In the genomic region with DNA sequence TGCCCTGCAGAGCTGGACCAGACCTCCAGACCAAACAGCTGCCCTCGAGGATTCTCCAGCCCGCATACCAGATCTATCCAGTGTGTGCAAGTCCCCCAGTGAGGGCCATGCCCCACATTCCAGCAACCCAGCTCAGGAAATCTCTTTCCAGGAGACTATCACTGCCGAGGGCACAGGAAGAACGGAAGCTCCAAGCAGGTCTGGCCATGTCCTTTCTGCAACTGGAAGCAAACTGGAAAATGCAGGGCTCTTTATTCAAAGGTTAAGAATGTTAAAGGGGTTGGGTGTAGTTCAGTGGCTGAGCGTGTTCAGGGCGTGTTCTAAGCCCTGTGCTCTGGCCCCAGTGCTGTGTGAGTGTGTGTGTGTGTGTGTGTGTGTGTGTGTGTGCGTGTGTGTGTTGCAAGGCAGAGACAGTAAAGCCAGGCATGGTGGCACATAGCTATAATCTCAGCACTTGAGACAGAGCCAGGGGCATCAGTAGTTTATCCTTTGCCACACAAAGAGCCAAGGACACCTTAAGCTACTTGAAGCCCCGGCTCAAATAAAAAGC, we compare ENCODE assay signal across 10 mouse cellular contexts. TPM values are rescaled to one million over a fixed set of nuclear protein-coding genes. Genes with fewer than 3 reads are reported as not detected.
A peak's percentile ranks its signal among the peaks of the same experiment; 100 is the strongest.
DNase-seq lines count a peak whose midpoint lies in the region; ATAC-seq and TF ChIP-seq lines count a peak whose summit lies in the region.
"Had no signal": no experiment of that assay in that cellular context is flagged by ENCODE, and none has a peak within 500 bp of the region (broad histone marks: within the 10 kb centered on the region; RNA-seq: fewer than 3 reads in every experiment).

No protein-coding gene starts in this region.

- H3K9ac ChIP-seq in heart, embryonic 11.5 days (ENCODE audit: low read depth, low read length) = no peak overlapping the region
- no peak overlapping the region for H3K9ac ChIP-seq in midbrain, postnatal 0 days (replicated peaks; ENCODE audit: low read length, poor library complexity, severe bottlenecking)
- H3K9ac ChIP-seq in stomach, embryonic 14.5 days (replicated peaks; ENCODE audit: low read depth, low read length) = no peak overlapping the region

- no peaks in the 10 kb centered on the region for H3K9me3 ChIP-seq in heart, embryonic 11.5 days (replicated peaks; ENCODE audit: control insufficient read depth, low read length)
- no peaks in the 10 kb centered on the region for H3K9me3 ChIP-seq in midbrain, embryonic 10.5 days (replicated peaks)
- H3K9me3 ChIP-seq in midbrain, postnatal 0 days (ENCODE audit: low read length) = no peaks in the 10 kb centered on the region
- no peaks in the 10 kb centered on the region for H3K9me3 ChIP-seq in stomach, embryonic 14.5 days (ENCODE audit: control insufficient read depth, low read depth, low read length)

- H3K36me3 ChIP-seq in heart, embryonic 11.5 days (ENCODE audit: control insufficient read depth, insufficient read depth, low read length) = no peaks in the 10 kb centered on the region
- H3K36me3 ChIP-seq in midbrain, embryonic 10.5 days = no peaks in the 10 kb centered on the region
- no peaks in the 10 kb centered on the region for H3K36me3 ChIP-seq in midbrain, postnatal 0 days (ENCODE audit: insufficient read depth, low read length)
- H3K36me3 ChIP-seq in stomach, embryonic 14.5 days (ENCODE audit: control insufficient read depth, insufficient read depth, low read length) = no peaks in the 10 kb centered on the region

- WGBS in heart, embryonic 11.5 days (ENCODE audit: insufficient replicate concordance) = 27% methylated on average over 8 of the region's 8 CpGs
- 58% methylated on average over 8 of the region's 8 CpGs for WGBS in midbrain, embryonic 10.5 days
- WGBS in midbrain, postnatal 0 days = 55% methylated on average over 8 of the region's 8 CpGs
- 32% methylated on average over 8 of the region's 8 CpGs for WGBS in stomach, embryonic 14.5 days

- H3K27ac ChIP-seq in heart, embryonic 11.5 days (ENCODE audit: low read depth, low read length) = peak overlapping the region; percentile 63; the same call in 1 of the 2 replicates
- peak overlapping the region; percentile 46 for H3K27ac ChIP-seq in midbrain, embryonic 10.5 days (replicated peaks)
- no peak overlapping the region for H3K27ac ChIP-seq in midbrain, postnatal 0 days (ENCODE audit: low read depth, low read length)
- H3K27ac ChIP-seq in stomach, embryonic 14.5 days (ENCODE audit: low read length) = peak overlapping the region; percentile 39; the same call in 1 of the 2 replicates
- H3K27ac ChIP-seq: macrophage had no signal

- 0 out of 2 replicates have a peak, but pooled peaks have one; percentile 32 for ATAC-seq in heart, embryonic 11.5 days (replicated peaks; ENCODE audit: insufficient number of reproducible peaks, low FRiP score, low TSS enrichment)
- no peak for ATAC-seq in midbrain, postnatal 0 days (ENCODE audit: low FRiP score)
- ATAC-seq in stomach, embryonic 14.5 days (ENCODE audit: insufficient number of reproducible peaks, insufficient read depth, low FRiP score, low read depth) = no peak
- no peak for ATAC-seq in cerebellum, adult (ENCODE audit: insufficient number of reproducible peaks, low FRiP score, low TSS enrichment)

- H3K4me1 ChIP-seq in heart, embryonic 11.5 days (ENCODE audit: control insufficient read depth, insufficient read depth, low read length) = peaks cover 24% of the 10 kb centered on the region
- H3K4me1 ChIP-seq in midbrain, embryonic 10.5 days = peaks cover 28% of the 10 kb centered on the region
- H3K4me1 ChIP-seq in midbrain, postnatal 0 days (ENCODE audit: insufficient read depth, low read length) = peaks cover 2% of the 10 kb centered on the region; the same call in 1 of the 2 replicates
- H3K4me1 ChIP-seq in stomach, embryonic 14.5 days (ENCODE audit: control insufficient read depth, insufficient read depth, low read length) = 0 out of 2 replicates have a peak, but pooled peaks cover 3% of the 10 kb centered on the region

- no peak overlapping the region for H3K4me3 ChIP-seq in heart, embryonic 11.5 days (ENCODE audit: low read depth, low read length)
- H3K4me3 ChIP-seq in midbrain, embryonic 10.5 days = no peak overlapping the region
- no peak overlapping the region for H3K4me3 ChIP-seq in midbrain, postnatal 0 days (ENCODE audit: low read depth, low read length)
- no peak overlapping the region for H3K4me3 ChIP-seq in stomach, embryonic 14.5 days (ENCODE audit: low read depth, low read length)

- no peak for DNase-seq in heart, adult 8-10 months (ENCODE audit: low spot score)
- DNase-seq in midbrain, embryonic 10.5 days (ENCODE audit: low spot score) = peak; percentile 43
- no peak for DNase-seq in midbrain, postnatal 0 days (ENCODE audit: low spot score)
- DNase-seq in fat pad, adult 2 months (ENCODE audit: extremely low read depth, low read depth, low spot score) = peak; percentile 93
- no peak for DNase-seq in frontal cortex, postnatal 14 days (ENCODE audit: low spot score in 2 of 2)
- DNase-seq: cerebellum, postnatal 10 days had no signal

- no peak for TF ChIP-seq CTCF in midbrain, postnatal 0 days (IDR thresholded peaks at IDR 0.05)

- H3K4me2 ChIP-seq in heart, embryonic 11.5 days = no peak overlapping the region; the same call in 1 of the 2 replicates
- H3K4me2 ChIP-seq in midbrain, postnatal 0 days (ENCODE audit: low read depth, low read length, poor library complexity, severe bottlenecking) = no peak overlapping the region
- no peak overlapping the region for H3K4me2 ChIP-seq in stomach, embryonic 14.5 days (replicated peaks; ENCODE audit: low read depth, low read length)

- no peaks in the 10 kb centered on the region for H3K27me3 ChIP-seq in heart, embryonic 11.5 days (ENCODE audit: control insufficient read depth, insufficient read depth, low read length)
- 0 out of 2 replicates have a peak, but pooled peaks cover 6% of the 10 kb centered on the region for H3K27me3 ChIP-seq in midbrain, embryonic 10.5 days (ENCODE audit: low read depth, poor library complexity, severe bottlenecking)
- no peaks in the 10 kb centered on the region for H3K27me3 ChIP-seq in midbrain, postnatal 0 days (ENCODE audit: insufficient read depth, low read length)
- H3K27me3 ChIP-seq in stomach, embryonic 14.5 days (ENCODE audit: control insufficient read depth, insufficient read depth, low read length) = no peaks in the 10 kb centered on the region

RNA-seq across cellular contexts. Expression of a gene that starts 10.8 kb away (rescaled TPM):
- 3.1 and 3.6 TPM in 2 replicates for polyA plus RNA-seq in heart, embryonic 11.5 days (2014; fragmentation: Nextera tagmentation; extraction: Ambion mirVana)
- total RNA-seq in heart, adult 8-10 months (2022) = 1 to 10 TPM; 1.3 to 3.1 (median 1.9) TPM
- 5.8 and 9.7 TPM in 2 replicates for polyA plus RNA-seq in midbrain, embryonic 10.5 days (2016; fragmentation: Nextera tagmentation; extraction: Ambion mirVana)
- total RNA-seq in midbrain, postnatal 0 days (2014; rRNA removed) = 6.7 and 19.8 TPM in 2 replicates
- 8.0 and 8.5 TPM in 2 replicates for polyA plus RNA-seq in midbrain, postnatal 0 days (2015; fragmentation: Nextera tagmentation; extraction: Ambion mirVana)
- 6.5 and 9.2 TPM in 2 replicates for polyA plus RNA-seq in stomach, embryonic 14.5 days (2014; fragmentation: Nextera tagmentation; extraction: Ambion mirVana)

RNA-seq across cellular contexts. Expression of a gene that starts 33.9 kb away (rescaled TPM):
- polyA plus RNA-seq in heart, embryonic 11.5 days (2014; fragmentation: Nextera tagmentation; extraction: Ambion mirVana) = 23.3 and 23.7 TPM in 2 replicates
- 10 to 100 TPM; 27.8 to 28.4 (median 28.2) TPM for total RNA-seq in heart, adult 8-10 months (2022)
- 21.9 and 22.4 TPM in 2 replicates for polyA plus RNA-seq in midbrain, embryonic 10.5 days (2016; fragmentation: Nextera tagmentation; extraction: Ambion mirVana)
- 27.1 and 28.3 TPM in 2 replicates for total RNA-seq in midbrain, postnatal 0 days (2014; rRNA removed)
- polyA plus RNA-seq in midbrain, postnatal 0 days (2015; fragmentation: Nextera tagmentation; extraction: Ambion mirVana) = 16.4 and 17.0 TPM in 2 replicates
- 35.4 and 39.1 TPM in 2 replicates for polyA plus RNA-seq in stomach, embryonic 14.5 days (2014; fragmentation: Nextera tagmentation; extraction: Ambion mirVana)

RNA-seq across cellular contexts. Expression of a gene that starts 48.9 kb away (rescaled TPM):
- polyA plus RNA-seq in heart, embryonic 11.5 days (2014; fragmentation: Nextera tagmentation; extraction: Ambion mirVana) = 54.9 and 57.6 TPM in 2 replicates
- 10 to 100 TPM in 2 of 4 experiments, 1 to 10 TPM in 2; 8.3 to 14.3 (median 9.9) TPM for total RNA-seq in heart, adult 8-10 months (2022)
- 90.6 and 94.5 TPM in 2 replicates for polyA plus RNA-seq in midbrain, embryonic 10.5 days (2016; fragmentation: Nextera tagmentation; extraction: Ambion mirVana)
- 68.9 and 88.7 TPM in 2 replicates for total RNA-seq in midbrain, postnatal 0 days (2014; rRNA removed)
- polyA plus RNA-seq in midbrain, postnatal 0 days (2015; fragmentation: Nextera tagmentation; extraction: Ambion mirVana) = 90.3 and 95.4 TPM in 2 replicates
- polyA plus RNA-seq in stomach, embryonic 14.5 days (2014; fragmentation: Nextera tagmentation; extraction: Ambion mirVana) = 66.0 and 68.6 TPM in 2 replicates

Comparison
In these comparisons a context has a peak if more than half of its experiments do, and no peak if none do; other contexts are left out.
1. DNase-seq: peak in midbrain, embryonic 10.5 days (single experiment) and fat pad, adult 2 months (single experiment); none in heart, adult 8-10 months (single experiment), midbrain, postnatal 0 days (single experiment) and frontal cortex, postnatal 14 days (0 of 2).